Mouse (Mus musculus) thymus, adult 2 months (tissue): ENCODE results near the gene Tmem102.

Source experiments
- CTCF ChIP-seq: fragments of 200-500 bp; IDR thresholded peaks from 2 replicates; pipeline ENCODE4 v1.5.1; 2012; ENCODE audit warnings: mild to moderate bottlenecking, control low read depth, low read length, moderate library complexity, borderline replicate concordance; ENCODE audit not compliant: control insufficient read depth, poor library complexity, insufficient read depth; ENCODE audit errors: extremely low read depth
- POLR2A ChIP-seq: fragments of 200-500 bp; IDR thresholded peaks from 2 replicates; pipeline ENCODE4 v1.6.1; 2012; ENCODE audit warnings: mild to moderate bottlenecking, low read length, control low read depth, moderate library complexity; ENCODE audit not compliant: control insufficient read depth, poor library complexity, insufficient read depth; ENCODE audit errors: extremely low read depth

DNA sequence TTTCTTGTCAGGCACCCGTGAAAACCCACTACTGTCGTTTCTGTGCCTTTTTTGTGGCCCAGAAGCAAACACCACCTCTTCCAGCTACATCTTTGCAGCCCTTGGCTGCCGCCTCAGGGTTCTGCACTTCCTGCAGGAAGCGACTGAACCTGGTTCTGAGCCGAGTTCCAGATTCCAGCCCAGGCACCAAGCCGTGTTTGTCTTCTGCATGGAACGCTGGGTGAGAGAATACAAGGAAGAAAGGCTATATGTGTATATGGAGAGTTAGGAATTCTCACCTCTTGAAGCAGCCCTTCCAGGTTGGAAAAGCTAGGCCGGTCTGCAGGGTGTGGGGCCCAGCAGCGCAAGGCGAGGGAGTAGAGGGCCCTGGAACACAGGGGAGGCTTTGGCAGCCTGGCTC is 49.3 kb upstream of the Tmem102 start:
- TF ChIP-seq CTCF: no peak
- TF ChIP-seq POLR2A: no peak
